Mouse (Mus musculus) ZHBTc4 (cell line): ENCODE measurements around the gene Pmm2.

Experiments used
- DNase-seq: peaks from one replicate; pipeline ENCODE4 v3.0.0-alpha.2; 2011; ENCODE audit warnings: low read depth, low spot score

The Pmm2 gene

DNA sequence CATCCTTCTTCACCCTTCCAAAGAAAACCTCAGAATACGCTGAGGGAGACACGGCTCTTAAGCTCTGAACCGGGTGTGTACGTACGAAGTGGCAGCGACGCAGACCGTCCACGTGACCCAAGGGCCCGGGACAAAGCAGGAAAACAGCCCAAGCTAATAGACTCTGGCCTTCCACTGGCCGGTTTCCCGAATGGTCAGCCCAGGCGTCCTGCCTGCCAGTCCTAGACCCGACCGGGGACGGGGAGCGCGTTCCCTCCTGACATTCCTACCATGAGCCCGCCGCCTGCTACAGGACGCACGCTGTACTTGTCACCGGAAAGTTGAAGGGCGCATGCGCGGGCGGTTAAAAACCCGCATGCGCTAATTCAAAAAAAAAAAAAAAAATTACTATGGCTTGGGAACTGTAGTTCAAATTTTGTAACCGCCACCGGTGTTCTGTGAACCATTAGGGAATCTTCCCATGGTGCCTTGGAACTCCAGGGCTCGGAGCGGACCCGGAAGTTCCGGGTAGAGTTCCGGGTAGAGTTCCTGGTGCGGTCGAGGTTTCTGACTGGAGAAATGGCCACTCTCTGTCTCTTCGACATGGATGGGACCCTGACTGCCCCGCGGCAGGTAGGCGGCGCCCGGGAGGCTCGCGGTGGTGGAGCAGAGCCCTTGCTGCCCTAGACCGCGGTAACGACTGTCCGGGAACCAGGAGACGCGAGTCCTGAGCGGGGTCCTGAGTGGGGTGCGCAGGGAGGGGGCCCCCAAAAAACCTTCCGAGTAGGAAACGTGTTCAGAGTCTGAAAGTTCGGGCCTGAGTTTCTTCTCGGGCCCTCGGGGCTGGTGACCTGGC is at the start of gene Pmm2, which contains the start of gene Tmem186:
Pmm2 (plus strand) TSS at position 458 of the 835 bp plus-strand sequence.
Tmem186 (minus strand) TSS at position 496 of the 835 bp plus-strand sequence.
- DNase-seq, result peak; percentile 94

DNA sequence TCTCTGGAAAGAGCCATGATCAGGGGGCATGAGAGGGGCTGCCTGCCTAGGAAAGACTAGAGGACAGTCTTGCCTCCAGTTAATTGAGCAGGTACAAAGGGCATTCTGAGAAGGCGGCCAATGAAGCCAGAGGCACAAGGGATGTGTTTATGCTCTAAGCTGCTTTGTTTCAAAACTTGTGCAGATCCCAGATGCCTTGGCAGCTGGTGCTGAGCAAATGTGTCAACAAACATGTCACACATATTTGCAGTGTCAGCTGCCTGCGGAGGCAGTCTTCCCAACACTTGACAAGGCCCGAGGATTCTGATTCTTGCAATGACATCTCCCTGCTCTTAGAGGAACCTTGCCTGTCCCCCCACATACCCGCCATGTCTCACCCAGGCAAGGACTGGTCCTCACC is 42.1 kb upstream of the Pmm2 start:
- no peak for DNase-seq

DNA sequence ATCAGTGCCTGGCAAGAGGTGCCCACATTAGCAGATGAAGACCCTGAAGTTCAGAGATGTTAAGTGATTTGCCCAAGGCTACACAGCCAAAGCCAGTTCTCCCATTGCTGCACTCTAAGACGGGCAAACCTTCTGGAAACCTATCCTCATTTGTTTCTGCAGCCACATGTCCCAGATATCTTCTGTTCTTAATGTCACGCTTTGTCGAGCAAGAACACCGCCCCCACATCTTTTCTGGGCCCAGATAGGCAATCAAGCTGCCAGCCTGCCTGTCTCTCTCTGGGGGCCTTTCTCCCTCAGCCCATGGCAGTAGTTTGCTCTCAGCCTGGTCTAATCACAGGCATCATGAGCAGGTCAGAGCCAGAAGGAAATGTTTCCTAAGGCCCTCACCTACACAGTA is 41.1 kb upstream of the Pmm2 start:
- no peak for DNase-seq

DNA sequence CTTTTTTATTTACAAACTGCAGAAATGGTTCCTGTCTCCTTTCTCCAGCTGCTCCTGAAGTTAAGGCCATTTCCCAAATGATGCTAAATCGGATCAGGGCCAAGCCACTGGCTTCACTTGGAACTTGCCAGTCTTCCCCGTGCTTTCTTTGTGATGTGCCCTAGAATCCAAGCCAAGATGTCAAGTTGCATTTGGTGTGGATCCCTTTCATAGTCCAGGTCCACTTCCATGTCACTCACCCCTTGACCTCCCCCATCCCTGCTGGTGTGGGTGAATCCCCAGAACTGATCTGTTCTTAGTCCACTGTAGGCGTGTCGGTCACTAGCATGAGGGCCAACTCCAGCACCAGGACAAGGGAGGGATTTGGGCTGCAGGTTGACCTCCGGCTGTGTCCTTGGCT is 40.0 kb upstream of the Pmm2 start:
- DNase-seq, result no peak

DNA sequence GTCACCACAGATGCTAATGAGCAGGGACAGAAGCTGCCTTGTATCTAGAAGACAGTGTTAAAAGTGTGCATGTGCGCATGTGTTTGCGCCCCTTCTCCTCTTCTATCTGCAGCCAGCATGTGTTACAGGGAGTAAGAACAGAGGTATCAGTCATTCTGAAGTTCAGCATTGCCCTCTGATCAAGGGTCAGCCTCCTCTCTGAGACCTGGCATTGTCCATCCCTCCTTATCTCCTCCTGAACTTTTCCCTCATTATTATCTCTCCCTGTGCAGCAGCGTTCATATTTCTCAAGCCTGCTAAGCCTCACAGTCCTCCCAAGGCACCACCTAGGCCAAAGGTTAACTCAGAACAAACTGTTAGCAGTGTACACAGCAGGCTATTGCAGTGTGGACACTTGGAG is 33.7 kb upstream of the Pmm2 start:
- DNase-seq, result no peak

DNA sequence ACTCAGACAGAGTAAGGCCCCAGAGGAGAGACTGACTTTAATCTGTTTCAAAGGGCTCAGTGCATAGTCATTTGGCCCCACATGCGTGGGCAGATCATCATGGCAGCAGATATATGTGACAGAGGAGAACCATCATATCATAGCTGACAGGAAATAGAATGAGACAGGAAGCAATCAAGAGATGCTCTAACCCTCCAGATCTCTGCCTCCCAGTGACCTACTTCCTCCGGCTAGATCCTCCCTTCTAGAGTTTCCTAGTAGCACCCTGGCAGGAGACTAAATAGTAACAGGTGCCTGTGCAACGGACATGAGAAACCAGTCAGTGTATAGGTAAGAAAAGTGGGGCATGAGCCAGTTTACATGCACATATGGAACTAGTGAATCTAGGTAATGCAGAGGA is 27.1 kb upstream of the Pmm2 start:
- DNase-seq, result no peak

DNA sequence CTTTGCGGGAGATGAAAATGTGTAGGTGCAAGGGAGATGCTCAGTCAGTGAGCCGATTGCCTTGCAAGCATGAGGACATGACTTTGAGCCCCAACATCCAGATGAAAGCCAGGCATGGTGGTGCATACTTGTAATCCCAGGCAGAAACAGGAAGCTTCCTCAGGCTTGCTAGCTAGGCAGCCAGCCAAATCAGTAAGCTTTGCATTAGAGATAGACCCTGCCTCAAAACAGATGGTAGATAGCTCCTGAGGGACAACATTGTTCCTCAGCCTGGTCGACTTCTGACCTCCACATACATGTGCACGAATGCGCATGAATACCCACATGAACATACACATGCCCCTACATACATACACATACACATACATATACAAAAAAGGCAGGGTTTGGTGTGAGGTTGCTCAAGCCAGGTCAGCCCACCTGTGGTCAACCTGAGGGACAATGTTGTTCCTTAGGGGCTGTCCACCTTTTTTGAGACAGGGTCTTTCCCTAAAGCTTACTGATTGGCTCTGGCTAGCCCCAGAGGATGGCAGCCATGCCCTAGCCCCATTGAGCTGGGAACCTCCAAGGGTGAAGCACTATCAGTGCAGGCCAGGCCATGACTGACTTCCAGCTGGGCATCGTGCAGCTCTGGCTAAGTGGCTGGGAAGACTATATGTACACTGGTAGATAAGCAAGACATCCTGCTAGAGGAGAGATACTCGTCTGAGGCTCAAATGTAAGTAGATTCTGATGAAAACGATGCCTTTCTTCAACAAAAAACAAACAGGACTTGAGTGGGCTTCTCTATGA is 25.1 kb upstream of the Pmm2 start:
- DNase-seq, result no peak

DNA sequence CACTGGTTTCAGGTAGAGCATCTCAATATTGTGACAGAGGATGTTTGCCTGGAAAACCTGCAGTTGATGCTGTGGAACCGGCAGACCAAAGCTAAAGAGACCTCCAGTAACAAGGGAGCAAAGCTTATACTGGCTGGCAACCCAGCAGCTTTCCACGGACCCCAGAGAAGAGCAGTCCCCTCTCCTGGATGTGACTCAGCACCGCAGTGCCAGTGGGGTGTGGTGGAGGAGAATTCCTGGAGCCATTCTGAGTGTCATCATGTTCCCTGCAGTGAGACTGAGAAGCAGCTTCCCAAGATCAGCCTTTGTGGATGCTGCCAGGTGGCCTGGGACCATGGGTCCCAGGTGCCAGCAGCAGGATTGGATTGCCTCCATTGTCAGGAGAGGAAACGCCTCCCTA is 24.4 kb upstream of the Pmm2 start:
- no peak for DNase-seq

DNA sequence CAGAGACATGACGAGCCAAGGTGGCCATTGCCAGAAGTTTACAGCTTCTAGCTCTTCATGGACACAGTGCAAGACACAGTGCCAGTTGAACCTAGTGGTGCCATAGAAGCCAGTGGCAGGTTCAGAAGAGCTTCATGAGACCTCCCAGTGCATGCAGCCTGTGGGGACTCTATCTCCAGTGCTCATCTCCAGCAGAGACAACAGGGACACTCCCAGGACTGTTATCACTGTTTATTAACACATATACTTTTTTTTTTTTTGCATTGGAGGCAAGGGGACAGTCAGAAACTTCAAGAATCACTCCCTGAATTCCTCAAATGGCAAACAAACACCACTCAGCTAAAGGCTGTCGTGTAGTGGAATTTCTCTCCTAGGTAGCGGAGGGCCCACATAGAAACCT is 24.0 kb upstream of the Pmm2 start:
- DNase-seq, result no peak

DNA sequence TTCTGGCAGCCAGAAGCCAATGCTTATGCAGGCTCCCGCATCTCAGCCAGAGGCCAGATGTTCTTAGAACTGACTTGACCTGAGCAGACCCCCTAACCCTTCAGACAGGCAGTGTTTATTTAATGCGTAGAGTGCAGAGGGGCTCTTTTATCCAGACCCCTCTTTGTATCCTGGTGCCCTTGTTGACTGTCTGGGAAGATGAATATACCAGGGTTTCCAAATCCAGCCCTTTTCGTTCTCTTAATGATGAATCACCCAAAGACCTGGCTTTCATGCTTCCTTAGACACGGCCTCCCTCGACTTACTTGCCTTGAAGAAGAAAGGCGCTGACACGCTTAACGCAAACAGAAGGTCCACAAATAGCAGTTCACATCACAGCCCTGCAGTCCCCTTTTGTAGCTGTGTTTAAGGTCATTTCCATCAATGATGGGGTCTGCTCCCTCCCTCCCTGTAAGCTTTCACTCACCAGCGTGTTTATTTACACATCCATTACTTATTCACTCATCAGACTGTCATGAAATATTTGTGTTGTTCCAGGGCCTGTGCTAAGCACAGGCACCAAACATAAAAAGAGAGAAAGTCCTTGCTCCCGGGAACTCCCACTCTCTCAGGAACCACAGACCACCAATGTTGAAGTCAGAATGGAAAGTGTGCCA is 17.7 kb upstream of the Pmm2 start:
- no peak for DNase-seq

DNA sequence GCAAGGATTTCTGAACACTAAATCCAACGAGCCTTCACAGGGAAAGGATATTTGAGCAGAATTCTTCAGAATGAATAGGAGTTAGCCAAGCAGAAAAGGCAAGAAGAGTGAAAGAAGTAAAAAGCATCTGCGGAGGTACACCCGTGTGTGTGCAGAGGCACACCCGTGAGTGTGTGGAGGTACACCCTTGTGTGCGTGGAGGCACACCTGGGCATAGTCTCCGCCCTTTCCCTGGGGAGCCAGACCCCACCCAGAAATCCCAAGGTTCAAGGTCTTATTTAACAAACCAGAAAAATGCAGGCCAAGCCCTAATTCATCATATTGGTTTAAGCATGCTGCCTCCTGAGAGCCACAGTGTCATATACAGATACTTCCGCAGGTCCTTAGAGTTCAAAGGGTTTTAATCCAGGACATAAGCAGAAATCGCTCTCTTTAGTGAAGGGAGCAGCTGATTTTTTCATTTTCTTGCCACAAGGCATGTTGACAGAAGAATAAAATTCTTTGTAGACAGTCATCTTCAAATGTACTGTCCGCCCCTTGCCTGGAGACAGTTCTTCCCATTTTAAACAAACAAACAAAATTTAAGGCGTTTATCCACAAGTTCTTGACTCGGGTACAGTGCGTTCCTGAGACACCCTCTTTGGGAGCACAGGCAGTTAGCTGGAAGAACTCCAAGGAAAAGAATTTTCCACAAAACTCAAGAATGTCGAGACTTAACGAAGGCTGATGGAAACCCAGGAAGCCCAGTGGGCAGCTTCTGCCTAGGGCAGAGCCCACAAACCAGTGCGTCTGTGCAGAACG is 17.0 kb upstream of the Pmm2 start:
- DNase-seq, result no peak

DNA sequence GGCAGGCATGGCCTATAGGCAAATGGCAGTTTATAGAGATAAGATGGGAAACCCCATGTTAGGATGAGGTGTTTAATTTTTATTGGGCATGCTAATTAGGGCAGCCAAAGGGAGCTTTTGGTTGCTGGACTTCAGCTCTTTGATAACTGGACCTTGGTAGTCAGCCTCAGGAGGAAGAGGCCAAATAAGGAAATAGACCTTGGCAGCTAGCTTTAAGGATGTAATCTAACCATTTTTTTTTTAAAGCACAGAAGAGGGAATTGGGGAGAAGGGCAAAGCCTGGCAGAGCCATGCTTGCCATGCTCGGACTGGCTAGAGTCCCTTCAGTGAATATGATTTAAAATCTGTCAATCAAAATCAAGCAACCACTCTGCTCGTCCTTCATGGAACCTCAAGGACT is 7.1 kb upstream of the Pmm2 start:
- no peak for DNase-seq

DNA sequence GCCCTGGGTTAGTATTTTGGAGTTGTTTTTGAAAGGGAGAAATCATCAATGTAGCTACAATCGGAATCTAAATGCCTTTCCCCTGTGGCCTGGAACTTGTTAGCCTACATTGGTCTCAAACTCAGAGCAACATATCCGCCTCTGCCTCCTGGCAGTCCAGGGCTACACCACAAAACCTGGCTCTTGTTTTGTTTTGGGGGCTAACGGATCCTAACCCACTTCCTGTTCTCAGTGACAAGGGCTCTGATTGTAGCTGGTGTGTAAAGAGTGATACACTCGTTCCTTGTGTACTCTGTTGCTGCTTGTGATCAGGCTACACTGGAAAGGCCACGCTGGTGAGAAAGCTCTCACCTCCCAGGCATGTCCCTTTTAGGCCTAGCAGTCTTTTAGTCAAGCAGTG is 6.0 kb upstream of the Pmm2 start:
- no peak for DNase-seq

DNA sequence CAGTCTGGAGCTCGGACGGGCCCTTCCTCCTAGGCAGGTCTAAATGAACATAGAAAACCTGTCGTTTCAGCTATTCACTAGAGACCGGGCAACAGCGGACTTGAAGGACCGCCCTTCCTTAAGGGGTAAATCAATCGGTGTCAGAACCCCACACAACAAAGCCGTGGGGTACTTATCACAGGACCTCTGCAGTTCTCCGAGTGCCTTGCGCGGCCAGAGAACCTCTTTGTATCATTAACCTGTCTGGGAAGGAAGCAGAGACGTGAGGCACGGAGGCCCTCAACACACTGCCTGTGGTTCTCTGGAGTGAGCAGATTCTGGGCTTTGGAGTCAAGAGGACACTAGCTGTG is 632 bp upstream of the Pmm2 start:
- DNase-seq, result no peak

DNA sequence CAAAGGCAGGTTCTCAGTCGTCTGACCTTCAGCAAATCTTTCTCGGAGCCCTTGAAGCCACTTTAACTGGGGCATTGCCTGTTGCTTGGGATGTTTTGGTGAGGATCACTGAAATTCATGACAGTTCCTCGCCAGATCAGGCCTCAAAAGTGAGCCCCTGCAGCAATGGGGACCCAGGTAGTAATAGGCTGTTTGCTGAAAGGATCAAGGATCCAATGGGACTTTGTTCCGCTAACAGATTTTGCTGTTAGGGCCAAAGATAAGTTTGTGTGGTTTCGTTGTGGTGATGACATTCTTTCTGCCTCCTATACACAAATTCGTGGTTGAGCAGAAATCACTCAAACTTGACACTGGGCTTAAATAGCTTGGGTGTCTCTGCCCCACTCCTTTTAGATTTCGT is 657 bp downstream of the Pmm2 start:
- no peak for DNase-seq

DNA sequence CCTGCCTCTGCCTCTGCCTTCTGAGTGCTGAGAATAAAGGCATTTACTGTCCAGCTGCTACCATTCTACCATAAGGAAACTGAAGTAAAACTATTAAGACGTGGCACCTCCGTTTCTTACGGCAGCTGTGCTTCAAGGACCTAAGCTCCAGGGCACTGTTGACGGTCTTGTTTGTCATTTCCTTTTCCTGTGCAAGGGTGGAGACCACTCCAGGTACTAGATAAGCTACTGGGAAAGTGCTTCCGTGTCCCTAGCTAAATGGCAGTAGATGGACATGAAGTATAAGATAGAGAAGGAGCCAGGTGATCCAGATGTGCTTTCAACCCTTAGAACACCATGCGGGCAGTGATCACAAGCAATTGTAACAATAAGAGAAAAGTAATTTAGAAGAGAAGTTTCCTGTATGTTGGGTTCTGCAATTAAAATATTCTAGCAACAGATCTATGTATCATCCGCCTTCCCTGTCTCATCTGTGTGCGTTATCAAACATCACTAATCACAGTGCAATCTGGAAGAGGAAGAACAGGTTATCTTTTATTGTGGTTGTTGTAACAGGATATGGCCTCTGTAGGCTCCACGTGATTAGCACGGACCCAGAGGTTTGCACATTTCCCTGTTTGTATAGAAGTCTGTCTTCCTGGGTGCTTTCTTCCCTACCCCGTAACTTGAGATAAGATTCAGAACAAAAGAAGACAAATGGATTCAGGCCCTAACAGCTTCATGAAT is 2.2 kb downstream of the Pmm2 start:
- DNase-seq, result no peak

DNA sequence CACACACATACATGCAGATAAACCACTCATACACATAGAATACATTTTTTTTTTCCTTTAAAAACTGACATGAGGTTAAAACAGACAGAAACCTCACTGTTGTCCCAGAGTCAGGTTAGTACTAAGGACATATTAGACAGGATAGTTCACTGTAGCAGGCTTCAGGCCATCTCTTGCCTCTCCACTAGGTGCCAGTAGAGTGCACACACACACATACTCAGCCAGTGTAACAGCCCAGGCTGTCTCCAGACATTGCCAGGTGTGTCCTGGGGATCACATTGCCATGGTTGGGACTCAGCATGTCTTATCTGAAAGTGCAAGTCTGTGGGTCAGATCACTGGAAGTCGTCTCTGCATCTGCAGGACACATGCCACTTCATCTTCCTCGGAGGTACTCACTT is 6.4 kb downstream of the Pmm2 start:
- DNase-seq, result peak; percentile 74

DNA sequence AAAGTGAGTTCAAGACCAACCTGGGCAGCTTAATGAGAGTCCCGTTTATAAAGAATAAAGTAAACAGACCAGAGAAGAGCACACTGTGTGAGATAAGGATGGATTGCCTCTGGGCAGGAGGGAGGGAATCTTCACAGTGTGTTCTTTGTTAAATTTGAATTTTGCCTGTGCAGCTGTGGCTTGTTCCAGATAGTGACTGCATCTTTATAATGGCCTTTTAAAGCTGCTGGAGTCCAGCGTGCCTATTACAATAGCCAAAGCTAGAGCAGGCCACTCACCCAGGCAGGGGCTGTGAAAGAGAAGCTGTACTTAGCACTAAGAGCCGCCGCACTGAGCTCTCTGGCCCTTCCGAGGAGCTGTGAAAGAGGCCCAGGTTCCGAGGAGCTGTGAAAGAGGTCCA is 8.1 kb downstream of the Pmm2 start:
- DNase-seq, result no peak

DNA sequence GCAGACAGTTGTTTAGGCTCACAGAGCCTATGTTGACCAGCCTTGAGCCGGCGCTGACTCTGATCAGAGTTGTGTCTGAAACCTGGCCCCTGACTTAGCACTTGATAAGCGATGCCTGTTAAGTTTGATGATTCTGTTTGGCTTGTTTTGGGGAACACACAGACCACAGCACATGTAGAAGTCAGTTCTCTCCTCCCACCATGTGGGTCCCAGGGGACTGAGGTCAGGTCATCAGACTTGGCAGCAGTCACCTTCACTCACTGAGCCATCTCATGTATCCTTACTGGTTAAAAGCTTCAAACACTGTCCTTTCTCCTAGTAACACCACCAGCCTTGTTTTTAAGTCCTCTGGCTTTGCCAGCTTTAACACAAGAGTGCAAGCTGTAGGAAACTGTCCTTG is 12.5 kb downstream of the Pmm2 start:
- DNase-seq, result no peak

DNA sequence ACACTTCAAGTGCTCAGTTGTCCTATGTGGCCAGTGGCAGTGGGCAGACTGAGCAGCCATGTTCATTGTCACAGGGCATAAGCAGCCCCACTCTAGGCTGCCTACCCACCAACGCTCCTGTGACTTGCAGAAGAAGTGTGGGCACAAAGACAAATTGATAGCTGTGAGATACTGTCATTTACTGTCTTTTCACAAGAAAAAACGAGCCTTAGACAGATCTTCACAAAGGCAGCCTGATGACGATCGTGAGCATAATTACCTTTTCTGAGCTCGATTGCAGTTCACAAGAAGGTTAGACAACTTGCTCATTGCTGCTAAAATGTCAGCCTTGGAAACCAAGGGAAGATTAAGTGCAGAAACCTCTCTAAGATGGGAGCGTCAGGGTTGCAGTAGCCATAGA is 17.6 kb downstream of the Pmm2 start:
- no peak for DNase-seq

DNA sequence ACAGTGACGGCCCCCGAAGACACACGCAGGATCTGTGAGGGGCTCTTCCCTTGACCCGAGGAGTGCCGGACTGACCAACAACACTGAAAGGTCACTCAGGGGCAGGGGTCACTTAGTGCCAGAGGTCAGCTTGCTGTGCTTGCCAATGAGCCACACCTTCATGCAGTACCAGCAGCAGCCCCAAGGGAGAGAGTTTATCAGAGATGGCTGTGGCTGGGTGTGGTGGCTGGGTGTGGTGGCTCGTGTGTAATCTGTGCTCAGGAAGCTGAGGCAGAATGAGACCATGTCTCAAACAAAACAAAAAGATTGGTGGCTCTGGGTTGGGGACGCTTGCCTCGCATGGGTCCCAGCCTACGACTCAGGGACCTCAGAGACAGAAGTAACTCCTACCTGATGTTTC is 18.1 kb downstream of the Pmm2 start:
- DNase-seq, result peak; percentile 68
